Mouse (Mus musculus): ENCODE data around the gene Aox1. TPM values are rescaled to one million over a fixed set of nuclear protein-coding genes. Genes with fewer than 3 reads are reported as not detected.

The Aox1 gene
- total RNA-seq, 2 experiments from 2014 or later = 2.9 to 4.3 TPM

GRCm38 (mm10) chr1:58058846-58059245 is 29.1 kb downstream of the Aox1 start:
- intact Hi-C loops (cut with DNase I) = no loop called here
- no peak for DNase-seq (ENCODE audit: low spot score in 2 of 2)

DNA sequence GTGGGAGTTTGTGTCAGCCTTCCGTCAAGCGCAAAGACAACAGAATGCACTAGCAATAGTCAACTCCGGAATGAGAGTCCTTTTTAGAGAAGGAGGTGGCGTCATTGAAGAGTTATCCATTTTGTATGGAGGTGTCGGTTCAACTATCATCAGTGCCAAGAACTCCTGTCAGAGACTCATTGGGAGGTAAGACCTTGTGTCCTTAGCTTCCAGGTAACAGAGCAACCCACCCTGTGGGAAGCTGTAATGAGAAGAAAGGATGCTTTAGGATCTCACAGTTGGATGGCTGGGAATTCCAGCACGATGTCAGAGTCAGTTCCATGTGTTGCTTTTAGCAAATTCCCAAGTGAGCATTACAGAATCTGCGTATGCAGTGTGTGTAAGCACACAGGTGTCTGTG is 32.4 kb downstream of the Aox1 start:
- DNase-seq (ENCODE audit: low spot score in 2 of 2) = no peak
- intact Hi-C loops (cut with DNase I) = no loop called here

GRCm38 (mm10) chr1:58065151-58065550 is 35.4 kb downstream of the Aox1 start:
- intact Hi-C loops (cut with DNase I) = no loop called here
- no peak for DNase-seq (ENCODE audit: low spot score in 2 of 2)

DNA sequence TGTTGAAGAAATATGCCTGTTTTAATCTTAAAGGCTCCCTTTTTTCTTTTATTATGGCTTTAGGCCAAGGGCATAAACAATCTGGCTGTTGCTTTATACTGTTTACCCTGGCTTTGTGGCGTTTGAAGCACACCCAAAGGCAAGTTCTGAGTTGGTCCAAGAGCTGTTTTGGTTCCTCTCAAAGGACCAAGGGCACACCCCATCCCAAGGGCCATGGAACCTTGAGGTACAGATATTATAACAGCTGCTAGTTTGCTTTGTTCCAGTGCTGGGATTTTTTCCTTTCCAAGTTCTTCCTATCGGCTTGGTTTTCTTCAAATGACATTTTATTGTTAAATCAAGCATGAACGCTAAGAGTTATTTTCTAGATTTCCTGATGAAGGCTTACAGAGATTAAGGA is 35.9 kb downstream of the Aox1 start:
- no peak for DNase-seq (ENCODE audit: low spot score in 2 of 2)
- intact Hi-C loops (cut with DNase I) = no loop called here

- DNase-seq (ENCODE audit: low spot score in 2 of 2) = no peak
- intact Hi-C loops (cut with DNase I) = no loop called here
These were observed 39.5 kb downstream of the Aox1 start for GRCm38 (mm10) chr1:58069181-58069580.

DNA sequence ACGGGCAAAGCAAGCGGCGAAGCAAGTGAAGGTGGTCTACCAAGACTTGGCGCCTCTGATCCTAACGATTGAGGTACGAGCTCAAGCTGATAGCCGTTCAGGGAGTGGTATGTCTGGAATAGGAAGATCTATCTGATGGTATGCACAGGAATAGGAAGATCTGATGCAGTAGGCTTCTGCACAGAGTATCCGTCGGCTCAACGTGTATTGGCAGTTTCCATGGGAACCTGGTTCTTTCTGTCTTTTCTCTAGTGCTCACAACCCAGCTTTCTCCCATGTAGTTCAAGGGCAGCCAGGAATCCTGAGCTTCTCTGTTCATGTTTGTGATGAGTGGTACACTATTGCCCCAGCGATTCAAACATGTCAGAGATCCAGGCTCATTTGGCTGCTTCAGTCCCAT is 40.4 kb downstream of the Aox1 start:
- DNase-seq (ENCODE audit: low spot score in 2 of 2) = no peak
- intact Hi-C loops (cut with DNase I) = no loop called here

DNA sequence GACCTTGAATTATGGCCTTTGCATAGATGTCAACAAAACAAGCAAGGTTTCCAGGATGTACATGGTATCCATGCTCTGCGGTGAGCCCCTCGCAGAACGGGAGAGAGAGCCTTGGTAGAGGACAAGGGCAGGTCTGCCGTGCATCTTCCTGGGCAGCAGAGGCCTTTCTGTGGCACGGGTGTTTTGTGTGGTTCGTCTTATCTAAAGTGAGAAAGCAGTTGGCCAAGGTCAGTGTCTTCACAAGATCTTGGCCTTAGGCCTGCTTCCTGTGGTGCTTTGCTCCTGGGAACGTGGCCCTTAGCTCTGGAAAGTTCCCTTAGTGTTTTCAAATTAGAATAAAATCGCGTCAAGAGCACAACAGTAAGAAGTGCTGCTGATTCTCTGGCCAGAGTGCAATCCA is 41.3 kb downstream of the Aox1 start:
- intact Hi-C loops (cut with DNase I) = no loop called here
- DNase-seq (ENCODE audit: low spot score in 2 of 2) = no peak

DNA sequence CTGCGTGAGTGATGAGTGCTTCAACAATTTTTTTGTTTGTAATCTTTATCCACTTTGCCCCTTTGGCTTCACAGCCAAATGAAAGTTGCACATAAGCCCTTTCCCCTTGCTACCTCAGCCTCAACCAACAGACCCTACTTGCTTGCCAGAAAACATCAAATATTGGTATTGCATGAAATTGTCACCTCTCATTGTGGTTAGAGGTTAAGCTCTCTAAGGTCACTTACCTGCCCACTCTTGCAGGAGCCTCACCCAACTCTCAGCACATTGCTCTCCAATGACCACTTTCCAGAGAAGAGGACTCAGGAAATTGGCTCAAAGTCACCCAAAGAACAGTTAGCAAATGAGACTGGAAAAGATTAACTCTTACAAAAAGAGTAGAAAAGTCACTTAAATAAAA is 41.8 kb downstream of the Aox1 start:
- intact Hi-C loops (cut with DNase I) = no loop called here

DNA sequence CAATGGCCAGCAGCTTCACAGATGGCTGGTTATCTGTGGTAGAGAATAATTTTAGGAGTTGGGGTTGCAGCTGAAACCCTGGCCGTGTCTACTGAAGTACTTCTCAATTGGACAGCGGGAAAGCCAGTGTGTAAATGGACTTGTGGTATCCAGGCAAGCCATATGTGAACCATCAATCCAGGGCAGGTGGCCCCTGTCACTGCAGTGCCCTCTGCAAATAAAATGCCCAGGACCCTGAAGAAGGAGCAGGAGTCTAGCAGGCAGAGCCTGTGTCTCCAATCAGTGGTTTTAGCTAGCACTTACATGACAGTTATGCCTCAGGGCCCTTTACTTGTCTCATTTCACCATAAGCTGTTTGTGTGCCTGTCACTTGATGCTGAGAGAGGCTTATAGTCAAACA is 42.7 kb downstream of the Aox1 start:
- intact Hi-C loops (cut with DNase I) = no loop called here
- no peak for DNase-seq (ENCODE audit: low spot score in 2 of 2)

More for the DNA sequence above, 41.8 kb downstream of the Aox1 start:
- no peak for DNase-seq (ENCODE audit: low spot score in 2 of 2)

GRCm38 (mm10) chr1:58072991-58073730 is 43.4 kb downstream of the Aox1 start:
- intact Hi-C loops (cut with DNase I) = no loop called here
- no peak for DNase-seq (ENCODE audit: low spot score in 2 of 2)

DNA sequence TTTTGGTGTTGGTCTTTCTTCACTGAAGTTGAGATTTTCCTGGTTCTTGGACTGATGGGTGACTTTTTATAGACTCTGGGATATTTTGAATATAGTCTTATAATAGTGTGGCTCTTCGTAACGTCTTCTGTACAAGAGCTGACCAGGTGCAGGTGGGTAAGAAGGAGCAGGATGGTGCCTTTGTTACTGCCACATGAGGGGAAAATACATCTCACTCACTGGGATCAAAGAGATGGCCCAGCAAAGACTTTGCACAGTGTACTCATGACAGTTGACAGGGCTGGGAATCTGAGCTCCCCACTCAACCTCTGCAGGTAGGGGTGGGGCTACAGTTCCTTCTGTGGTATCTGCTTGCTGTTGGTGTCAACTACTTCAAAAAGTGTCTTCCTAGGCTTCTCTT is 44.5 kb downstream of the Aox1 start:
- intact Hi-C loops (cut with DNase I) = no loop called here
- no peak for DNase-seq (ENCODE audit: low spot score in 2 of 2)

DNA sequence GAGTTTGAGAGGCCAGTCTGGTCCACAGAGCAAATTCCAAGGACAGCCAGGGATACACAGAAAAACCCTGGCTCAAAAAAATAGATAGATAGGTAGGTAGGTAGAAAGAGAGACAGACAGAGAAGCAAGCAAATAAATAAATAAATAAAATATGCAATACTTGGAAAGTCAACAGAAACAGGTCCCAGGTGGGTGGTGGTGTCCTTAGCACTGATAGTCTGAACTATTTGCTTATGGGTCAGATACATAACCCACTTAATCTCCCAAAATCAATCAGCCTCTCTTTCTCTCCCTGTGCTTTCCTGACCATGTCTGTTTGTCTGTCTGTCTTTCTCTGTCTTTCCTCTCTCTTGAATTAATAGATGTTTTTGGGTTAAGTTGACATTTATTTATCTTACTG is 48.2 kb downstream of the Aox1 start:
- intact Hi-C loops (cut with DNase I) = no loop called here
- DNase-seq (ENCODE audit: low spot score in 2 of 2) = no peak

DNA sequence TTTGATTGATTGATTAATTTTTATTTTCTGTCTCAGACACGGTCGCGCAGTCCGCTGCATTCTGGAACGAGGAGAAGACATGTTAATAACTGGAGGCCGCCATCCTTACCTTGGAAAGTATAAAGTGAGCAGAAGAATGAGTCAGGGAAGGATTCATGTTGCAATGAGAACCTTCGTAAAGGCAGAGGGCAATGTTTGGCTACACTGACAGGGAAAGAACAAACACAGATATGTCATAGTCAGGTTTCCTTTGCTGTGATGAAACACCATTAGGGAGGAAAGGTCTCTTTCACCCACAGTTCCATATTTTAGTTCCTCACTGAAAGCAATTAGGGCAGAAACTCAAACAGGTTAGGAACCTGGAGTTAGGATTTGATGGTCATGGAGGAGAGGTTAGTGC is 48.7 kb downstream of the Aox1 start:
- intact Hi-C loops (cut with DNase I) = no loop called here
- no peak for DNase-seq (ENCODE audit: low spot score in 2 of 2)

GRCm38 (mm10) chr1:58079689-58080088 is 50.0 kb downstream of the Aox1 start:
- no peak for DNase-seq (ENCODE audit: low spot score in 2 of 2)
- intact Hi-C loops (cut with DNase I) = no loop called here

DNA sequence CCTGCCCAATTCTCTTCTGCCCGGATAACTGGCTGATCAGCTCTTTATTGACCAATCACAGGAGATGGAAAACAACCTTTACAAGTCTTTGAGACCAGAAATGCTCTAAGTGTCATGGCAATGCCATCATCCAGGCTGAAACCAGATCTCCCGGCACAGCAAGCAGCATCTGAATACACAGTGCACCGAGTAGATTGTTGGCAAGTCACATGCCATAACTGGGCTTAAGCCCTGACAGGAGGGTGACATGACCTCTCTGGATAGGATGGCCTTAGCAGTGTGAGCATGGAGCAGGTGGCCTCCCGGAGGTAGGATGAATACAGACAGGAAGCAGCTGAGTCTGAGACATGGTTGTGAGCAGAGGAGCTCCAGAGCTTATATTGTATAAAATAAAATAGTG is 50.7 kb downstream of the Aox1 start:
- no peak for DNase-seq (ENCODE audit: low spot score in 2 of 2)
- intact Hi-C loops (cut with DNase I) = no loop called here

GRCm38 (mm10) chr1:58081356-58081755 is 51.6 kb downstream of the Aox1 start:
- intact Hi-C loops (cut with DNase I) = no loop called here
- DNase-seq (ENCODE audit: low spot score in 2 of 2) = no peak

- no peak for DNase-seq (ENCODE audit: low spot score in 2 of 2)
- intact Hi-C loops (cut with DNase I) = no loop called here
These were observed 59.6 kb downstream of the Aox1 start for GRCm38 (mm10) chr1:58089316-58089715.

GRCm38 (mm10) chr1:58090191-58090590 is 60.5 kb downstream of the Aox1 start:
- intact Hi-C loops (cut with DNase I) = no loop called here
- no peak for DNase-seq (ENCODE audit: low spot score in 2 of 2)

DNA sequence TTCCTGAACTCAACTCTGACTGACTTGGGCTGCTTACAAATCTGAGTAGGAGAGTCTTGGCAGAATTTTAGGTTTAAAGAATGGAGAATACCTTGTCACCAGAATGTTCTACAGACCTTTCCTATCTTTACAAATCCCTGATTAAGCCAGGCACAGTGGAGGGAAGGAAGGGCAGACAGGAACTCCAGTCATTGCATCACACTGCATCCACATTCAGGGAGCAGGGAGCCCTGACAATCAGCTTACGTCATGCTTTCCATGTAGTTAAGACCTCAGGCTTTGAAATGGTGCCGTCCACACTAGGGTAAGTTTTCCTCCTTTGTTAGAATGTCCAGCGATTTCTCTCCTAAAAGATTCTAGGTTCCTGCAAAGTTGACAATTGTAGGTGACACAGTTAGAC is 61.5 kb downstream of the Aox1 start:
- intact Hi-C loops (cut with DNase I) = no loop called here
- no peak for DNase-seq (ENCODE audit: low spot score in 2 of 2)

GRCm38 (mm10) chr1:58091992-58092560 is 62.3 kb downstream of the Aox1 start:
- no peak for DNase-seq (ENCODE audit: low spot score in 2 of 2)
- intact Hi-C loops (cut with DNase I) = no loop called here

GRCm38 (mm10) chr1:58097338-58097737 is 67.6 kb downstream of the Aox1 start:
- intact Hi-C loops (cut with DNase I) = no loop called here
- DNase-seq (ENCODE audit: low spot score in 2 of 2) = no peak

DNA sequence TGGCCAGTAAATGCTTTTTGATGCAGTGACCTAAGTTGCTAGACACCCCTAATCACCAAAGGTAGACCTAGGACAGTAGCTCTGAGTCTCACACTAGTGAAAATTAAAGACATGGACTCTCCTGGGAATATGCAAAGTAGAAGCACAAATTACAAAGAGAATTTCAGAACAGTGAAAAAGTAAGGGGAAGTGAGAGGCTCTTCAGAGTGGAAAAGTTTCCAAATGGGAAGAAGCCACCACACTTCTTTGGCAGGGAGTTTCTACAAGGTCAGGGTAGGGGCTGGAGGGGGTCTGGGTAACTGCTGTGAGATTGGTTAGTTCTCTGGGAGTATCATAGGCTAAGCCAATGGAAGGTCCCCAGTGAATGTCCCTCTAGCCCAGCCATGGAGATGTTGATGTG is 69.4 kb downstream of the Aox1 start:
- DNase-seq (ENCODE audit: low spot score in 2 of 2) = no peak
- intact Hi-C loops (cut with DNase I) = no loop called here

Measured in left cerebral cortex, postnatal 36 days (tissue).